Mouse (Mus musculus) kidney, adult 9 months (tissue): Measurements from ENCODE around the gene C1qtnf5.

Experiments
- DNase-seq: peaks from one replicate; pipeline ENCODE4 v3.0.0; 2022

C1qtnf5 gene

DNA sequence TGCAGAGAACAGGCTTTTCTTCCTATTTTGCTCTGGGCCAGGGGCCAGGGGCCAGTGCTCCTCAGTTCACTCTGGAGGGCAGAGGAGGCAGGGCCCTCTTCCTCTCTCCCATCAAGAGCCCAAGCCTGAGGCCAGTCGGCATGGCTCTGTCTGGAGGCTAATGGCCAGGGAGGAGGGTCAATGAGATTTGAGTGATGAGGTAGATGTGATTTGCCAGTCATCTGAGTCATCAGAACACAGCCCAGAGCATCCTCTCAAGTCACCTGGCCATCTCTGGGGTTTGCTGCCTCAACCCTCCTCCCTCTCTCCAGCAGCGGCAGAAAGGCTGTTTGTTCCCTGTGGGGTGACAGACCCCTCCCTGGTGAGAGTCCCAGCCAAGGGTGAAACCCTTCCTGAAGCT is 26.2 kb downstream of the C1qtnf5 start:
- no peak for DNase-seq

GRCm38 (mm10) chr9:44134101-44134850 is 27.2 kb downstream of the C1qtnf5 start, which contains the start of gene Mcam:
TSS of gene Mcam (plus strand) at chr9:44134469.
- peak; percentile 77 for DNase-seq

GRCm38 (mm10) chr9:44134851-44135730 is 28.0 kb downstream of the C1qtnf5 start:
- peak; percentile 39 for DNase-seq

- no peak for DNase-seq
These were observed 28.8 kb downstream of the C1qtnf5 start for GRCm38 (mm10) chr9:44135731-44136411.

DNA sequence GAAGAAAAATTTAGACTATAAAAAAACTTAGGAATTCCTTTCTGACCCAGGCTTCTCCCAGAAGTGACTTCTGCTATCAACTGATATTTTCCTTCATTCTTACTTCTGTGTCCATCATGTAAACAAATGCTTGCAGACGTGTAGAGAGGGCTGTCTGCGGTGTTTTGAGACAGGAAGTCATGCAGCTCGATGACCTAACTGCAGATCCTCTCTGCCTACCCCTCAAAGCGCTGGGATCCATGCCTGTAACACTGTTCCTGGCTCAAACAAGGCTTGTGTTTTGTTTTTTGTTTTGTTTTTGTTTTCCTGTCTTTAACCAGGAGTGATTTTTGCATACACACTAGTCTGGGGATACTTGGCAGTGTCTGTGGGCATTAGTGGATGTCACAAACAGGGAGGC is 30.8 kb downstream of the C1qtnf5 start:
- no peak for DNase-seq

DNA sequence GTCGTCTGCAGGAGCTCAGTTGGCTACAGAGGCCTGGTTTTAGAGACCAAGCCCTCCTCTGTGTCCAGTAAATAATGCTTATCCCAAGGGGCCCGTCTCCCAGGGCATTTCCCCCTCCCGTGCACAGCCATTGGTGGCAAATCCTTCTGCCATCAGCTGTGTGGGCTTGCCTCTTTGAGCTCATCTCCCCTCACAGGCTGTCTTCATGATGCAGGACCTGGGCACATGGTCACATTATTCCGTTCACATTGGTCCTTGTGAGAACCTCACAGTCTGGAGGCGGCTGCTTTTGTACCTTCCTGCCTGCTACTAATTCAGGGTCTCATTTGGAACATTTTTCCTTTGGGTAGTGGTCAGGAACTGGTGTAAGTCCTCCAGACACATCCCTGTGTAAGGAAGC is 34.9 kb downstream of the C1qtnf5 start:
- no peak for DNase-seq

GRCm38 (mm10) chr9:44143421-44143820 is 36.4 kb downstream of the C1qtnf5 start:
- no peak for DNase-seq

DNA sequence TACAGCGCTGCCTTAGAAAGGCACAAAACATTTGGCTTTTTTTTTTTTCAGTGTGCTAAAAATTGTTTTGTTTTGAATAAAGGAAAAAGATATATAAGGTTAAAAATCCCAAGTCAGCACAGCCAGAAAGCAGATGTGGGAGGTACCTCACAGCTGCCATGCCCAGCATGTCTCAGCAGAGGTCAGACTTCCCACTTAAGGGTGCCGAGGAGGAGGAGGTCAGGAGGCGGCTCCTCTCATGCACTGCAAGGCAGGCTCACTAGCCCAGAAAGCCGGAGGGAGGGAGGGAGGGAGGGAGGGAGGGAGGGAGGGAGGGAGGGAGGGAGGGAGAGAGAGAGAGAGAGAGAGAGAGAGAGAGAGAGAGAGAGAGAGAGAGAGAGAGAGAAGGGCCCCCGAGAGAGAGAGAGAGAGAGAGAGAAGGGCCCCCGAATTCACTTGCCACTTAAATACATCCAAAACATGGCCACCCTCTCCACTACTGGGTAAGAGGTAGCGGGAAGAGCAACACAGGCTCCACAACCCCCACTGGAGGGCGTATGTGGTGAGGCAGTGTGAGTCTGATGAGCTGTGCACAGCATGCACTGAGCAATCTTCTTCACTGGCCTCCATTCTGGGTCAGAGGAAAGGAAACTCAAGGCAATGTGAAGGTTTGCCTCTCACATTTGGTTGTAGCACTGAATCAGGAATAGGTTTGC is 37.1 kb downstream of the C1qtnf5 start:
- DNase-seq = peak; percentile 66

GRCm38 (mm10) chr9:44144718-44145060 is 37.6 kb downstream of the C1qtnf5 start:
- no peak for DNase-seq

DNA sequence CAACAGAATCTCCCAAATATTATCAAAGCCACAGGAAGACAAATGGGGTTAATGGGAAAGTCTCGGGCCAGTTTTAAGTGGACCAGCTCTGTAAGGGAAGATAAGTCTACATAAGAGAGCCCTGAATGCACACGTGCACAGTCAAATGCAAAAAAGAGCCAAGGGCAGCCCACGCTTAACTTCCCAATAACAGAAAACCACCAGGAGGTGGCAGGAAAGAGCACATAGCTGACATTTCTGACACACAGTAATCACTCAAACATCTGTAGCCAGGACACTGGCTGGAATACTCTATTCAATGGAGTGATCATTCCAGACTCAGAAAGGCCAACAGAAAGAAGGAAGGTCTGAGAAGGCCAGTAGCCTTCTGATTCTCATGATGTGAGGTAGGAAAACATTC is 40.2 kb downstream of the C1qtnf5 start:
- peak; percentile 45 for DNase-seq
